Mouse (Mus musculus): ENCODE data around the gene Rbm14. TPM values are rescaled to one million over a fixed set of nuclear protein-coding genes. Genes with fewer than 3 reads are reported as not detected.

Rbm14 gene
- polyA plus RNA-seq, 1 experiment from 2014 or later: 104 TPM

DNA sequence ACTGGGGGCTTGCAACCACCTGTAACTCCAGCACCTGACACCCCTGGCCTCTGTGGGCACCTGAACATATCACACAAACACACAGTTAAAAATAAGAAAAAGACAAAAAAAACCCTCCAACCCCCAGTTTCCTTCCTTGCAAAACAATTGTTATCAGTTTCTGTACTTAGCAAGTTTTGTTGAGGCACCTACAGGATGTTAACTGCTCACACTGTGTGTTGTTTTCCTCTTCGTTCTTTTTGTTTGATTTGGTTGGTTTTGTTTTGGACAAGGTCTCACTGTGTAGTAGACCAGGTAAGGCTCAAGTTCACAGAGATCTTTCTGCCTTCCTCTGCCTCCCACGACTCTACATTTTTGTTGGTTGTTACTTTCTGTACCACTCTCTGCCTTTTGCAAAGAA is 31.2 kb upstream of the Rbm14 start:
- WGBS: 70% methylated on average over 2 of the region's 2 CpGs
- no peak overlapping the region for H3K9ac ChIP-seq (replicated peaks; ENCODE audit: low read length)
- no peak overlapping the region for H3K4me3 ChIP-seq (ENCODE audit: low read length)
- peaks cover 22% of the 10 kb centered on the region for H3K27me3 ChIP-seq (ENCODE audit: insufficient read depth, low read length)
- H3K36me3 ChIP-seq (ENCODE audit: insufficient read depth, low read length): no peaks in the 10 kb centered on the region
- H3K4me2 ChIP-seq (replicated peaks; ENCODE audit: low read depth, low read length): no peak overlapping the region
- ATAC-seq (ENCODE audit: low FRiP score, low TSS enrichment): no peak
- H3K9me3 ChIP-seq (ENCODE audit: low read length): no peaks in the 10 kb centered on the region
- H3K4me1 ChIP-seq (ENCODE audit: insufficient read depth, low read length): peaks cover 14% of the 10 kb centered on the region
- no peak overlapping the region for H3K27ac ChIP-seq (ENCODE audit: low read length)

DNA sequence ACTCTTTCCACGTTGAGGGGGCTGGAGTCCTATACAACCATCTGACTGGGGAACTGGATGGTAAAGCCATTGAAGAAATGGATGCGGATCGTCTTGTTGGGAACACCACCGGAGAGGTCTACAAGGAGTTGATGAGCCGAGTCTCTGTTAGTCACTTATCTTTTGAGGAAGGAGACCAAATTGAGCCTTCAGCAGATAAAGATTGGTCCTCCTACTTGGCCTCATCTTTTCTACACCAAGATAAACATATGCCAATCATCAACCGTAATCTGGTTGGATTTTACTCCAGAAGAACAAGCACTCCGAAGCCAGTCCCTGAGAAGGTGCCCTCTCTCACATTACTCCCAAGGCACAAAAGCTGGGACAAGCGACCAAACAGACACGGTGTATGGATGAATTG is 29.4 kb upstream of the Rbm14 start:
- H3K36me3 ChIP-seq (ENCODE audit: insufficient read depth, low read length): no peaks in the 10 kb centered on the region
- WGBS: 80% methylated on average over 9 of the region's 9 CpGs
- H3K4me2 ChIP-seq (replicated peaks; ENCODE audit: low read depth, low read length): no peak overlapping the region
- H3K27ac ChIP-seq (ENCODE audit: low read length): no peak overlapping the region
- H3K9ac ChIP-seq (replicated peaks; ENCODE audit: low read length): no peak overlapping the region
- no peak for ATAC-seq (ENCODE audit: low FRiP score, low TSS enrichment)
- peaks cover 22% of the 10 kb centered on the region for H3K27me3 ChIP-seq (ENCODE audit: insufficient read depth, low read length)
- no peaks in the 10 kb centered on the region for H3K9me3 ChIP-seq (ENCODE audit: low read length)
- no peak overlapping the region for H3K4me3 ChIP-seq (ENCODE audit: low read length)
- H3K4me1 ChIP-seq (ENCODE audit: insufficient read depth, low read length): peaks cover 14% of the 10 kb centered on the region

DNA sequence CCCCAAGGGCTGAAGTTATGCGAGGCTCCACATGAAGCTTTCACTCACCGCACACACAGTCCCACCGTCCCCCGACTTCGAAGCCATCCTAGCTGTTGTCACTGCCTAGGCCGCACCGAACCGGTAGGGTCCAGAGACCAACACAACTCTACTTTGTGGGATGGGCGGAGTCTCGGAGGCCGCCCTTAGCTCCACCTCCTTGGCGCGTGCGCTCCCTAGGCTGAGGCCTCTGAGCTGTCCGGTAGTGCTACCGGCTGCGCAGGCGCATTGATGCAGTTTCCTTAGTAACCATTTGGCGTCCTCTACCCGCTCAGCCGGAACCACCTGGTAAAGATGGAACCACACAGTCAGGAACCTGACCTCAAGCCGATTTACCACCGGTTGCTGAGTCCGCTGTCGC is 27.7 kb upstream of the Rbm14 start, which contains the start of the genes Ccs and Ccdc87:
Gene Ccs, minus strand, starts transcription at position 184 of the 400 bp plus-strand sequence.
Gene Ccdc87, plus strand, starts transcription at position 218 of the 400 bp plus-strand sequence.
- Histone ChIP-seq H3K36me3 (ENCODE audit: insufficient read depth, low read length) (no peaks in the 10 kb centered on the region), H3K9me3 (ENCODE audit: low read length) (no peaks in the 10 kb centered on the region), H3K27ac (ENCODE audit: low read length) (no peak within 1 kb of the TSS), H3K4me1 (ENCODE audit: insufficient read depth, low read length) (peaks cover 14% of the 10 kb centered on the region), H3K4me3 (ENCODE audit: low read length) (peak within 1 kb of the TSS; percentile 71), H3K4me2 (replicated peaks; ENCODE audit: low read depth, low read length) (peak within 1 kb of the TSS; percentile 87), H3K27me3 (ENCODE audit: insufficient read depth, low read length) (peaks cover 22% of the 10 kb centered on the region), H3K9ac (replicated peaks; ENCODE audit: low read length) (peak within 1 kb of the TSS; percentile 84)
- WGBS: under 1% methylated on average over 25 of the region's 25 CpGs
- ATAC-seq (ENCODE audit: low FRiP score, low TSS enrichment): peak; percentile 99

DNA sequence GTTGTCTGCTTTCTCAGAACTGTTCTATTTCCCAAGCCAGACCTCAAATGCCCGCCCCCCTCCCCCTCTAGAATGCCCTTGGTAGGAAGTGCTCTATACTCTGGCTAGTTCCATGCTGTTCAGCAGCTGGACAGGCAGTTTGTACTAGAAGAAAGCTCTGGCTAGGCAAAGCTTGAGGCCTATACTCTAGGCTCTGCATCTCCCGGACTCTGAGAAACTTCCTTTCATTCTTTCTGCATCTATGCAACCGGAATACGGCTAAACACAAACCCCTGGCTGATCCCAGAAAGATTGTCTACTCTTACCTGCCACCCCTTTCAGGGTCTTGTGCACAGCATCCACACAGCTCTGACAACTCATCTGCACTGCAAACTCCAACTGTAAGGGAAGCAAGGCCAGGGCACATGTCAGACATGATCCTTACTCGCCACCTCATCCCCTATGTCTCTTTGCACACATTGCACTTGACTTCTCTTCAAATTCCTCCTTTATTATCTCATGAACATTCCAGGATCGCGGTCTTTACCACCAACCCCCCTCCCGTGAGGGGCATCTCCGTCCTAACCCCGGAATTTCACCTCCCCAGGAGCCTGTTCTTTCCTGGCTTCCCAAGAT is 27.2 kb upstream of the Rbm14 start:
- peak; percentile 30; the same call in 1 of the 2 replicates for ATAC-seq (ENCODE audit: low FRiP score, low TSS enrichment)
- Histone ChIP-seq H3K4me3 (ENCODE audit: low read length) (peak overlapping the region; percentile 71), H3K4me1 (ENCODE audit: insufficient read depth, low read length) (peaks cover 14% of the 10 kb centered on the region), H3K36me3 (ENCODE audit: insufficient read depth, low read length) (no peaks in the 10 kb centered on the region), H3K27ac (ENCODE audit: low read length) (no peak overlapping the region), H3K9ac (replicated peaks; ENCODE audit: low read length) (peak overlapping the region; percentile 84), H3K27me3 (ENCODE audit: insufficient read depth, low read length) (peaks cover 22% of the 10 kb centered on the region), H3K4me2 (replicated peaks; ENCODE audit: low read depth, low read length) (peak overlapping the region; percentile 87), H3K9me3 (ENCODE audit: low read length) (no peaks in the 10 kb centered on the region)
- WGBS: 27% methylated on average over 10 of the region's 10 CpGs

DNA sequence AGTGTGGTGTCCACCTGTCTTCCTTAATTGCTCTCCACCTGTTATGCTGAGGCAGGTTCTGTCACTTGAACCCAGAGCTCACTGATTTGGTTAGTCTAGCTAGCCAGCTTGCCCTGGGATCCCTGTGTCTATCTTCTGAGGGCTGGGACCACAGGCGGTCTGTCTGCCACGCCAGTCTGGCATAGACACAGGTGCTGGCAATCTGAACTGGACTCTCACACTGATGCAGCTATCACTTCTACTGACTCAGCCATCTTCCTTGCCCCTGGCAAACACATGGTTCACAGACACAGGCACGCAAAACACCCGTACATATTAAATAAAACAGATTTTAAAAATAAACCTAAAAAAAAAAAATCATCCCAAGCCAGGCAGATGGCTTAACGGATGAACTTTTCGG is 25.6 kb upstream of the Rbm14 start:
- ATAC-seq (ENCODE audit: low FRiP score, low TSS enrichment): no peak
- Histone ChIP-seq H3K4me1 (ENCODE audit: insufficient read depth, low read length) (peaks cover 14% of the 10 kb centered on the region), H3K9ac (replicated peaks; ENCODE audit: low read length) (no peak overlapping the region), H3K36me3 (ENCODE audit: insufficient read depth, low read length) (no peaks in the 10 kb centered on the region), H3K27ac (ENCODE audit: low read length) (no peak overlapping the region), H3K4me2 (replicated peaks; ENCODE audit: low read depth, low read length) (no peak overlapping the region), H3K9me3 (ENCODE audit: low read length) (no peaks in the 10 kb centered on the region), H3K27me3 (ENCODE audit: insufficient read depth, low read length) (peaks cover 18% of the 10 kb centered on the region), H3K4me3 (ENCODE audit: low read length) (no peak overlapping the region)
- WGBS: 92% methylated on average over 6 of the region's 6 CpGs

DNA sequence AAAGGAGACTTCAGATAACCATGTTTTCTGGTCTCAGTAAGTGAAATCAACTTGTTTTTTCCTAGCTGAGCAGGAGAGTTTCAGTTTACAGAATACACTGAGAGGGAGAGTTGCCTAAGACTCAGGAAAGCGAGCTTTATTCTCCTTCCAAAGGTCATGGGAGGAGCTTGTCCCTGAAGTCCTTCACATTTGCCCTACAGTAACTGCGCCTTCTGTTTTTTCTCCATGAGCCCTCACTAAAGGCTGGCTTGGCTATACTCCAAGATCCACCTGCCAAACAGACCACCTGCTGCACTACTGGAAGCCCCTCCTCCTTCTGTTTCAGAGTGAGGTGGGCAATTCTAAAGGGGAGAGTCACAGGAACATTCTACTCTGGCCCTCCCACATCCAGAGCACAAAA is 24.7 kb upstream of the Rbm14 start:
- no peak for ATAC-seq (ENCODE audit: low FRiP score, low TSS enrichment)

DNA sequence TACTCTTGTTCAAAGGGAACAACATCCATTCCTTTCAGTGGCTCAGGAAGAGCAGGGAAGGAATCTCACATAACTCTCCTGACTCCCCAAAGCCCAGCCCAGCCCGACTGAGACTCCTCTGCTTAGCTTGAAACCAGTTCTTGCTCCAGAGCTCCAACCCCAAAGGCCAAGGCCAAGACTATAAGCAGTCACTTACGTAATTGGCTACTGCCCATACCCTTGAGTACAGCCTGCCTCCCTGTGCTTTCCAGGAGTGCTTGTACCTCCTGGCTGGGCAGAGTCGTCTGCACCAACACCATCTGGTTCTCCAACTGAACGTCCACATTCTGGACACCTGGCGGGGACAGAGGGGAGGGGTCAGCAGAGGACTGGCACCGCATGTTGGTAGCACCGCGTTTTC is 22.5 kb upstream of the Rbm14 start:
- peaks cover 8% of the 10 kb centered on the region for H3K4me1 ChIP-seq (ENCODE audit: insufficient read depth, low read length)
- no peaks in the 10 kb centered on the region for H3K9me3 ChIP-seq (ENCODE audit: low read length)
- no peak for ATAC-seq (ENCODE audit: low FRiP score, low TSS enrichment)
- no peak overlapping the region for H3K9ac ChIP-seq (replicated peaks; ENCODE audit: low read length)
- H3K27me3 ChIP-seq (ENCODE audit: insufficient read depth, low read length): no peaks in the 10 kb centered on the region
- no peak overlapping the region for H3K4me2 ChIP-seq (replicated peaks; ENCODE audit: low read depth, low read length)
- WGBS: 82% methylated on average over 8 of the region's 8 CpGs
- no peaks in the 10 kb centered on the region for H3K36me3 ChIP-seq (ENCODE audit: insufficient read depth, low read length)
- H3K27ac ChIP-seq (ENCODE audit: low read length): no peak overlapping the region
- no peak overlapping the region for H3K4me3 ChIP-seq (ENCODE audit: low read length)

More for the DNA sequence above, 24.7 kb upstream of the Rbm14 start:
- Histone ChIP-seq H3K27ac (ENCODE audit: low read length) (no peak overlapping the region), H3K4me3 (ENCODE audit: low read length) (no peak overlapping the region), H3K4me2 (replicated peaks; ENCODE audit: low read depth, low read length) (no peak overlapping the region), H3K9ac (replicated peaks; ENCODE audit: low read length) (no peak overlapping the region), H3K9me3 (ENCODE audit: low read length) (no peaks in the 10 kb centered on the region), H3K27me3 (ENCODE audit: insufficient read depth, low read length) (peaks cover 10% of the 10 kb centered on the region), H3K4me1 (ENCODE audit: insufficient read depth, low read length) (peaks cover 14% of the 10 kb centered on the region), H3K36me3 (ENCODE audit: insufficient read depth, low read length) (no peaks in the 10 kb centered on the region)
- WGBS: 60% methylated on average over 2 of the region's 2 CpGs

DNA sequence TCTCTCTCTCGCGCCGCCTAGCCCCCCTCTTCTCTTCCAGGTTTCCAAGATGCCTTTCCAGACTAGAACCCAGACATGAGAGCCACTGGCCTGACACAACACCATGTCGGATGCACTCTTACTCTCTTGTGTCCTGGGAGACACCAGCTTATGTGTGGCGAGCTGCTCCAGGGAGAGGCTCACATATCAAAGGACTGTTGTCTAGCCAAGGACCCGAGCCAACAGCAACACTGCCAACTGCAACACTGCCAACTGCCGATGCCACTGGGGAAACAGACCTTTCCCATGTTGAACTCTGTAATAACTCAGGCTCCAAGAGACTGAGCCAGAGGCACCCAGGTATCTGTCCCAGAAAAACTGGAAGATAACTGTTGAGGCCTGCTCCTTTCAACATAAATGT is 17.7 kb upstream of the Rbm14 start:
- 56% methylated on average over 7 of the region's 7 CpGs for WGBS
- H3K9me3 ChIP-seq (ENCODE audit: low read length): no peaks in the 10 kb centered on the region
- peaks cover 7% of the 10 kb centered on the region for H3K36me3 ChIP-seq (ENCODE audit: insufficient read depth, low read length)
- no peak overlapping the region for H3K9ac ChIP-seq (replicated peaks; ENCODE audit: low read length)
- H3K27me3 ChIP-seq (ENCODE audit: insufficient read depth, low read length): no peaks in the 10 kb centered on the region
- H3K4me1 ChIP-seq (ENCODE audit: insufficient read depth, low read length): no peaks in the 10 kb centered on the region
- no peak for ATAC-seq (ENCODE audit: low FRiP score, low TSS enrichment)
- H3K4me2 ChIP-seq (replicated peaks; ENCODE audit: low read depth, low read length): peak overlapping the region; percentile 33; the same call in 1 of the 2 replicates
- H3K27ac ChIP-seq (ENCODE audit: low read length): no peak overlapping the region
- H3K4me3 ChIP-seq (ENCODE audit: low read length): no peak overlapping the region

DNA sequence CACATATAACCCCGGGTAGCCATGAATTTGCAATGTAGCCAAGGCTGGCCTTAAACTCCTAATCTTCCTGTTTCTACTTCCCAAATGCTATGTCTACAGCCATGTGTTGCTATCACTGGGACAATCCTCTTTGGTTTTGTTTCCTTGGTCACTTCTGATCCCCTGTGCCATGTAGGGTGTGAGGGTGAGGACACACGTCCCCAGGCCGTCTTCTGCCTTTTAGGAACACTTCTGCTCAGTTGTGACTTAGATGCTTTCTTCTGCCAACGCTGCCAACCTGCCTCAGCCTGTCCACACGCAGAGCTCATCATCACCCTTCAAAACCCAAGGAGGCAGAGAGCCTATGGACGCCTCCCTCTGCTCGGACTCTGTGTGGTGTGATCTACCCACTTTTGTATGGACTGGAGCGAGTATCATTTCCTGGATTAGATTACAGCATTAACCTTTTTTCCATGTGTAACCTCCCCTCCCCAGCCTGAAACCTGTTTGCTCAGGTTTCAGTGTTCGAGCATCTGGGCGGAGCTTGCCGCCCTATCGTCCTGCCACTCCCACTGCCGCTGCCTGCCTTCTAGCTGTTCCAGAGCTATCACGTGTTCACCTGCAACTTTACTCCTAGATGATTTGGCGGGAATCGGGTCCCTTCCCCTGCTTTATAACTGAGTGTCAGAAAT is 17.1 kb upstream of the Rbm14 start:
- Histone ChIP-seq H3K27ac (ENCODE audit: low read length) (no peak overlapping the region), H3K4me1 (ENCODE audit: insufficient read depth, low read length) (no peaks in the 10 kb centered on the region), H3K4me2 (replicated peaks; ENCODE audit: low read depth, low read length) (peak overlapping the region; percentile 33), H3K36me3 (ENCODE audit: insufficient read depth, low read length) (peaks cover 8% of the 10 kb centered on the region), H3K4me3 (ENCODE audit: low read length) (no peak overlapping the region; the same call in 1 of the 2 replicates), H3K9me3 (ENCODE audit: low read length) (no peaks in the 10 kb centered on the region), H3K27me3 (ENCODE audit: insufficient read depth, low read length) (no peaks in the 10 kb centered on the region), H3K9ac (replicated peaks; ENCODE audit: low read length) (no peak overlapping the region)
- no peak for ATAC-seq (ENCODE audit: low FRiP score, low TSS enrichment)
- 40% methylated on average over 16 of the region's 16 CpGs for WGBS

DNA sequence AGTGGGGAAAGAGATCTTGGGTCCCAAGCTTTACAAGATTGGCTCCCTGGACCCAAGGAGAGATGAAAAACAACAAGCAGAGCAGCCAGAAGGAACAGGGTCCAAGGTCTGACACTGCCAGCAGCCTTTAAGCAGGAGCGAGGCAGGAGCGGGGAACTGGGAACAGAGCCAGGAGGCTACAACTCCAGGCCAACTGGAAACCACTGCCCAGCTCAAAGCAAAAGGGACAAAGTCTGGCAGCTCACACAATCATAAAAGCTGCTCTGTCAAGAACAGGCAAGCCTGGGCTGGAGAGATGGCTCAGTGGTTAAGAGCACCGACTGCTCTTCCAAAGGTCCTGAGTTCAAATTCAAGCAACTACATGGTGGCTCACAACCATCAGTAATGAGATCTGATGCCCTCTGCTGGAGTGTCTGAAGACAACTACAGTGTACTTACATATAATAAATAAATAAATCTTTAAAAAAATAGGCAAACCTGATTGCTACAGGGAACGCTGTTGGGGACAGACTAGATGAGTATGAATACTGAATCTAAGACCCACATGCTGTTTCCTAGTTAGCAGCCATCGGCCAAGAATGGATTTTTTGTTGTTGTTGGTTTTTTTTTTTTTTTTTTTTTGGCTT is 9.4 kb upstream of the Rbm14 start:
- Histone ChIP-seq H3K9ac (replicated peaks; ENCODE audit: low read length) (no peak overlapping the region), H3K36me3 (ENCODE audit: insufficient read depth, low read length) (peaks cover 8% of the 10 kb centered on the region), H3K4me2 (replicated peaks; ENCODE audit: low read depth, low read length) (0 out of 2 replicates have a peak overlapping the region, but pooled peaks have one; percentile 1), H3K27ac (ENCODE audit: low read length) (peak overlapping the region; percentile 62; the same call in 1 of the 2 replicates), H3K9me3 (ENCODE audit: low read length) (no peaks in the 10 kb centered on the region), H3K4me3 (ENCODE audit: low read length) (no peak overlapping the region), H3K27me3 (ENCODE audit: insufficient read depth, low read length) (no peaks in the 10 kb centered on the region), H3K4me1 (ENCODE audit: insufficient read depth, low read length) (no peaks in the 10 kb centered on the region)
- WGBS: 60% methylated on average over 5 of the region's 5 CpGs
- peak; percentile 90 for ATAC-seq (ENCODE audit: low FRiP score, low TSS enrichment)
